Mouse (Mus musculus) forebrain, embryonic 14.5 days (tissue): Measurements from ENCODE around the gene Bpifb2. TPM values are rescaled to one million over a fixed set of nuclear protein-coding genes. Genes with fewer than 3 reads are reported as not detected.

Experiments used
- ATAC-seq: fragments of 200-750 bp; cut with Nextera tagmentation; 2 replicates; pipeline ENCODE4 v1.8.0; 2017; ENCODE audit warnings: mild to moderate bottlenecking, moderate library complexity
- DNase-seq: peaks from one replicate; pipeline ENCODE4 v3.0.0-alpha.2; 2015; ENCODE audit warnings: low spot score
- H3K27ac ChIP-seq: fragments of 300-500 bp; sonication (generic); 2 replicates; pipeline ENCODE4 v1.5.1; 2014; ENCODE audit warnings: low read depth, mild to moderate bottlenecking, control low read depth, low read length, moderate library complexity
- H3K27me3 ChIP-seq: fragments of 300-500 bp; sonication (generic); replicated peaks from 2 replicates; pipeline ENCODE4 v1.6.1; 2014; ENCODE audit warnings: low read length, control low read depth, mixed read lengths; ENCODE audit not compliant: control insufficient read depth, insufficient read depth
- H3K36me3 ChIP-seq: fragments of 300-500 bp; sonication (generic); 2 replicates; pipeline ENCODE4 v1.6.1; 2014; ENCODE audit warnings: low read length, control low read depth; ENCODE audit not compliant: control insufficient read depth, insufficient read depth
- H3K4me1 ChIP-seq: fragments of 300-500 bp; sonication (generic); 2 replicates; pipeline ENCODE4 v1.6.1; 2014; ENCODE audit warnings: antibody characterized with exemption, low read length, control low read depth; ENCODE audit not compliant: control insufficient read depth, insufficient read depth
- H3K4me2 ChIP-seq: fragments of 300-500 bp; sonication (generic); 2 replicates; pipeline ENCODE4 v1.6.1; 2014; ENCODE audit warnings: mild to moderate bottlenecking, control low read depth, low read length
- H3K4me3 ChIP-seq: fragments of 300-500 bp; sonication (generic); 2 replicates; pipeline ENCODE4 v1.5.1; 2014; ENCODE audit warnings: low read depth, low read length, control low read depth
- H3K9ac ChIP-seq: fragments of 300-500 bp; sonication (generic); 2 replicates; pipeline ENCODE4 v1.6.1; 2014; ENCODE audit warnings: mild to moderate bottlenecking, low read length, control low read depth, moderate library complexity
- H3K9me3 ChIP-seq: fragments of 300-500 bp; sonication (generic); replicated peaks from 2 replicates; pipeline ENCODE4 v1.6.1; 2016; ENCODE audit warnings: low read length, control low read depth, mixed read lengths; ENCODE audit not compliant: control insufficient read depth
- WGBS: fragments of 180-500 bp; shearing (Covaris S2); extraction: QIAGEN DNeasy Blood & Tissue Kit; methylation state at CpG from one replicate; pipeline ENCODE4 v1.1.7; 2014; 5-methylcytosine and 5-hydroxymethylcytosine counted together
- polyA plus RNA-seq: library from polyadenylated mRNA; unstranded; fragments of >200 nt; fragmentation: Nextera tagmentation; extraction: Ambion mirVana; gene quantifications from 2 replicates; pipeline ENCODE4 v1.2.1, GENCODE M21; 2014

Gene Bpifb2
- polyA plus RNA-seq, 1 experiment from 2014 or later = not detected

DNA sequence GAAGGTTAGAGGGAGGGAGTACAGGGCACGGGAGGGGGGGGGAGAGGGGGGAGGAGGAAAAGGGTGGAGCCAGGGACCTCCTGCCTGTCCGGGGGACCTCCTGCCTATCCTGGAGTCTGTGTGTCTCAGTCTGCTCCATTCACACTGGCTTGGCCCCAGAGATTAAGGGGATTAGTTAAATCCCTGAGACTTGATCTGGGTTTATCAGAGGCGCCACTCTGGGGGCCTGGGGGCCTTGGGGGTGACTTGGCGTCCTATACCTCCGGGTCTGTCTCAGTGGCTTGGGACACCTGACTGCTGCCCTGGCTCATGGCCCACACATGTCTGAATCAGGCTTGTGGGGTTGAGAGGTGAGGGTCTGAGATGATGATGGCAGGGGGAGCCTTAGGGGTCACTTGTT, 21.3 kb upstream of the Bpifb2 start:
- Histone ChIP-seq H3K9me3 (no peaks in the 10 kb centered on the region), H3K36me3 (no peaks in the 10 kb centered on the region), H3K4me2 (no peak overlapping the region), H3K9ac (no peak overlapping the region), H3K27ac (no peak overlapping the region), H3K4me1 (no peaks in the 10 kb centered on the region), H3K4me3 (no peak overlapping the region), H3K27me3 (no peaks in the 10 kb centered on the region)
- ATAC-seq (no peak), DNase-seq (no peak)
- 6% methylated on average over 5 of the region's 5 CpGs for WGBS

DNA sequence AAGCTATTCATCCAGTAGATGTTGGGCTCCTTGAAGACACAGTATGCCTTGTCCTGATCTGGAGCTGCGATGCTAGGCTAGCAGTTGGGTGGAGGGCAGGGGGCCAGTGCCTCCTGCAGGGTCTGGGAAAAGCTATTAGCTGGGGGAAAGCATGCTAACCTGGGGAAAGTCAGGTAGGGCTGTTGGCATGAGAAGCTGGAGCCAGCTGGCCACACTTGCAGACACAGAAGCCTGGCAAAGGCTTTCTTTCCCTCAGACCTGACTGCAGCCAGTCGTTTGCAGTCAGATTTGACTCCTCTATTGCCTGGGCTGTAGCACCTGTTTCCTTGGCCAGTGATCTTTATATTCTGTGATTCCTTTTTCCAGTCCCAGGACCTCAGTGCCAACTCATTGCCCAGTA, 15.3 kb upstream of the Bpifb2 start:
- Histone ChIP-seq H3K4me3 (no peak overlapping the region), H3K4me2 (no peak overlapping the region), H3K4me1 (no peaks in the 10 kb centered on the region), H3K27me3 (no peaks in the 10 kb centered on the region), H3K27ac (no peak overlapping the region), H3K36me3 (no peaks in the 10 kb centered on the region), H3K9ac (no peak overlapping the region), H3K9me3 (no peaks in the 10 kb centered on the region)
- ATAC-seq (no peak), DNase-seq (no peak)
- WGBS = 82% methylated on average over 2 of the region's 2 CpGs

DNA sequence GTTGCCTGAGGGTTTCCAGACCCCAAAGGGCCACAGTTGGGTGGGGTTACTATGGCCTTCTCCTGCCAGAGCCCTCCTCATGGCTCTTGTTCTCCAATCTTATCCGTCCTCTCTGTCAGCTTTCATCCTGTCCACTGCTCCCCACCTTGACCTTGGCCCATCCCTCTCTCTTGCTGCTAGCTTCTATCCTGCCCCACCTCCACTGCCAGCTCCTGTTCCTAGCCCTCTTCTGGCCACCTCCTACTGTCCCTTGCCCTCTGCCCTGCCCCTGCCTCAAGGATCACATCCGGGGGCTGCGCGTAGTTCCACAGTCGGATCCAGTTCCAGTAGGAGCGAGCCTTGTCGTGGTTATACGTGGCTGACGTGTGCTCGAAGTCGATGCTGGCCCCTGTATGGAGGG, 14.5 kb upstream of the Bpifb2 start:
- Histone ChIP-seq H3K36me3 (no peaks in the 10 kb centered on the region), H3K27me3 (no peaks in the 10 kb centered on the region), H3K9me3 (no peaks in the 10 kb centered on the region), H3K4me3 (no peak overlapping the region), H3K9ac (no peak overlapping the region), H3K27ac (no peak overlapping the region), H3K4me1 (no peaks in the 10 kb centered on the region), H3K4me2 (no peak overlapping the region)
- WGBS = 92% methylated on average over 11 of the region's 11 CpGs
- no peak for DNase-seq
- ATAC-seq = no peak

DNA sequence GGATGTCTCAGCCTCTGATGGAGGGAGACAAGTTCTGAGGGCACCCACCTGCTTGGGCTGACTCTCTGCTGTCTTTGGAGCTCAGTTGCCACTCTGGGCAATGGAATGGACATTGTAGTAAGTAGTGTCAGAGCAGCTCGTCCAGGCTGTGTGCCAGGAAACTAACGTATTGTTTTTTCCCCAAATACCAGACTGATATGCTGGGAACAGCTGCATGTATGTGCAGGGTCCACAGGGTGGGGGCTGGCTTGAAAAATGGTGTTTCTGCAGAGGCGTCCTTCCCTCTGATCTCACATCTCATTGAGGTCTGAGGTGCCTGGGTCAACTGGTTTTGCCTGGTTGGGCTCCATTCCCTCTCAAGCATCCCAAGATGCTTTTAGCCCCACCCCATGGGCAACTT, 14.1 kb upstream of the Bpifb2 start:
- Histone ChIP-seq H3K4me1 (no peaks in the 10 kb centered on the region), H3K4me2 (no peak overlapping the region), H3K4me3 (no peak overlapping the region), H3K9ac (no peak overlapping the region), H3K27ac (no peak overlapping the region), H3K27me3 (no peaks in the 10 kb centered on the region), H3K36me3 (no peaks in the 10 kb centered on the region), H3K9me3 (no peaks in the 10 kb centered on the region)
- DNase-seq = no peak
- ATAC-seq = no peak
- 73% methylated on average over 3 of the region's 3 CpGs for WGBS

DNA sequence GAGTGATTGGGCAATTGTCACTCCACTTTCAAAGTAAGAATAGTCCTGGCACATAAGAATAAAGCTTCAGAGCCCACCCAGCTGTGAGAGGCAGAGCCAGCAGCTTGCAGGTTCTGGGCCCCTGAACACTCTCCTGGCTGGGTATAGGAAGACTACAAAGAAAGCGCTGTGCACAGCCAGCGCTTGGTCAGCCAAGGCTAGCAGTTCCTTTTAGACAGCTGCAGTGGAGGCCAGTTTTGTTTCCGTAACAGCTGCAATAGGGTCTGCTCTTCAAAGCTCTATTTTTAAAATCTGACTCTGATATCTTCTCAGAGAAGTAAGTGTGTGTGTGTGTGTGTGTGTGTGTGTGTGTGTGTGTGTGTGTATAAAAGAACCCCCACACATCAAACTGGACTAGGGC, 12.9 kb upstream of the Bpifb2 start:
- 78% methylated on average over 3 of the region's 3 CpGs for WGBS
- H3K9me3 ChIP-seq = no peaks in the 10 kb centered on the region
- no peak overlapping the region for H3K4me3 ChIP-seq
- no peak overlapping the region for H3K4me2 ChIP-seq
- no peaks in the 10 kb centered on the region for H3K27me3 ChIP-seq
- DNase-seq (no peak), ATAC-seq (no peak)
- no peak overlapping the region for H3K27ac ChIP-seq
- no peaks in the 10 kb centered on the region for H3K36me3 ChIP-seq
- no peak overlapping the region for H3K9ac ChIP-seq
- H3K4me1 ChIP-seq = no peaks in the 10 kb centered on the region

DNA sequence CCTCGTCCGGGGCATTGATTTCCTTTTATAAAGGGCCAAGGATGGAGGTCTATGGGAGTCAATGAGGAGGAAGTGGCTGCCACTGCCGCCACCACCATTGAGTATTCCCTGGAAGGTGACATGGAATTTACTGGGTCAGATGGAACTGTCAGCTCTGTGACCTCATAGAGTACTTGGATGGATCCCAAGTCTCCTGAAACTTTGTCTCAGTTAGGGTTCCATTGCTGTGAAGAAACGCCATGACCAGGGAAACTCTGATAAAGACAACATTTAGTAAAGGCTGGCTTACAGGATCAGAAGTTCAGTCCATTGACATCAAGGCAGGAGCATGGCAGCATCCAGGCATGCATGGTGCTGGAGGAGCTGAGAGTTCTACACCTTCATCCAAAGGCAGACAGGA, 3.9 kb upstream of the Bpifb2 start, which contains the start of gene Sun5:
Sun5 (minus strand) TSS at position 101 of the 400 bp plus-strand sequence.
- H3K27ac ChIP-seq = no peak within 1 kb of the TSS

DNA sequence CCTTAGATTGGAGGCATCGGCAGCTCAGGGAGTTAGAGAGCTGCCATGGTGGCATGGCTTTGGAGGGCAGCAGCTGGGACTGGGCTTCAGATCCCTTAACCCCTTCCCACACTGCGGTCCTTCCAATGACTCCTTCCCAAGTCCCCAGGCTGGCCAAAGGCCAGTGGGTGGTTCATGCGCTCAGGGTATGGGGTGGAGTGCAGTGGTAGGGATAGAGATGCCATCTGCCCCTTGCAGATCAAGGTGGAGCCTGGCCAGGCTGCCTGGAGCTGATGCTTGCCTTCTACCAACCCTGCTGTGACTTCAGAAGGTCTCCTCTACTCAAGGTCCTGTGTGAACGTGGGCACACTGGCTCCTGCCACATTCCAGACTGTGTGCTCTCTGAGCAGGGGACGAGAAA, 24.3 kb downstream of the Bpifb2 start:
- Histone ChIP-seq H3K27me3 (no peaks in the 10 kb centered on the region), H3K4me2 (no peak overlapping the region), H3K36me3 (no peaks in the 10 kb centered on the region), H3K9me3 (no peaks in the 10 kb centered on the region), H3K9ac (no peak overlapping the region), H3K4me1 (no peaks in the 10 kb centered on the region), H3K27ac (no peak overlapping the region), H3K4me3 (no peak overlapping the region)
- ATAC-seq = no peak
- DNase-seq = no peak
- 74% methylated on average over 5 of the region's 5 CpGs for WGBS

More for the DNA sequence above, 3.9 kb upstream of the Bpifb2 start, which contains the start of gene Sun5:
- H3K4me3 ChIP-seq = no peak within 1 kb of the TSS
- no peak within 1 kb of the TSS for H3K4me2 ChIP-seq
- DNase-seq (no peak), ATAC-seq (no peak)
- H3K4me1 ChIP-seq = no peaks in the 10 kb centered on the region
- no peaks in the 10 kb centered on the region for H3K36me3 ChIP-seq
- H3K27me3 ChIP-seq = no peaks in the 10 kb centered on the region
- 93% methylated on average over 4 of the region's 4 CpGs for WGBS
- H3K9me3 ChIP-seq = no peaks in the 10 kb centered on the region
- no peak within 1 kb of the TSS for H3K9ac ChIP-seq

DNA sequence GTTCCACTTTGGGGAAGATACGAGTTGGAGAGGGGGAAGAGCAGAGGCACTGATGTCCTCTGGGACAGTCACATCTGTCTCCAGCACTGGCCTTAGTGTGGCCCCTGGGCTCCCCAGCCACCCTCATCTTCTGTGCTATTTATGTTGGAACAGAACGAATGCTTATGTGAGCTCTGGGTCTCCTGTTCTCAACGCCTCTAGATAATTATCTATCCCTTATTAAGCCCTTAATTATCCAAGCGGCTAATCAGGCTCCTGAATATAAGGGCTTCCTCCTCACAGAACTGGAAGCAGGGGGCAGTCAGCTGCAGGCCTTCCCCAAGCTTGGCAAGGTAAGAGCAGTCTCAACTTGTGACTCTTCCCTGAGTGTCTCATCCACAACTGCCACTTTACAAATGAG, 25.2 kb downstream of the Bpifb2 start, which contains the start of gene Bpifb6:
Bpifb6 (plus strand) TSS at position 301 of the 400 bp plus-strand sequence.
- ATAC-seq (no peak), DNase-seq (no peak)
- Histone ChIP-seq H3K4me2 (no peak within 1 kb of the TSS), H3K4me1 (no peaks in the 10 kb centered on the region), H3K9ac (no peak within 1 kb of the TSS), H3K9me3 (no peaks in the 10 kb centered on the region), H3K27ac (no peak within 1 kb of the TSS), H3K36me3 (no peaks in the 10 kb centered on the region), H3K27me3 (no peaks in the 10 kb centered on the region), H3K4me3 (no peak within 1 kb of the TSS)
- 40% methylated on average over 4 of the region's 4 CpGs for WGBS

DNA sequence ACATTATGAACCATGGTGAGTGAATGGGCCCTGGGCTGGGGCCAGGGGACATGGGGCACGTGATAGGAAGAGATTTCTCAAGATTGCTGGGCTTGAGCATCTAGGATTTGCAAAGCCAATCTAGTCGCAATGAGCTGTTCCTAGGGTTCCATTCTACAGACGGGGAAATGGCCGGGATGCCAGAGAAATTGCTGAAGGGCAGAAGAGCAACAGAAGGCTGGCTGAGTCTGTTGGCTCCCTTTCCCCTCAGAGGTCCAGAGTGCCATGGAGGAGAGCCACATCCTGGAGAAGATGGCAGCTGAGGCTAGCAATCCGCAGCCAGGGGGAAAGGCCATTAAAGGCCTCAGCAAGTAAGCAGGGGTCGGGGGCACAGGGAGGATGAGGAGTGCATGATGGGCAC, 27.9 kb downstream of the Bpifb2 start:
- WGBS = 74% methylated on average over 6 of the region's 6 CpGs
- Histone ChIP-seq H3K4me3 (no peak overlapping the region), H3K27me3 (no peaks in the 10 kb centered on the region), H3K4me2 (no peak overlapping the region), H3K9me3 (no peaks in the 10 kb centered on the region), H3K36me3 (no peaks in the 10 kb centered on the region), H3K27ac (no peak overlapping the region), H3K4me1 (no peaks in the 10 kb centered on the region), H3K9ac (no peak overlapping the region)
- ATAC-seq = no peak
- no peak for DNase-seq
